Mouse (Mus musculus): ENCODE measurements around the gene Pilrb1. TPM values are rescaled to one million over a fixed set of nuclear protein-coding genes. Genes with fewer than 3 reads are reported as not detected.
"Not testable (repeated sequence)": the region's sequence is repeated elsewhere in the genome, so short reads cannot be mapped to it uniquely, and the experiment has no call there.

Gene Pilrb1
- total and polyA plus RNA-seq, 2 experiments = 5.1 to 6.1 TPM

GRCm38 (mm10) chr5:137882922-137883321 lies 25.0 kb upstream of the Pilrb1 start:
- 73% methylated on average over 4 of the region's 4 CpGs for WGBS
- Histone ChIP-seq H3K4me1 (ENCODE audit: control insufficient read depth, insufficient read depth, low read length) (no peaks in the 10 kb centered on the region), H3K79me2 (ENCODE audit: control insufficient read depth, insufficient read depth, low read length) (no peaks in the 10 kb centered on the region), H3K36me3 (ENCODE audit: control insufficient read depth, insufficient read depth, low read length) (no peaks in the 10 kb centered on the region), H3K9ac (ENCODE audit: low read depth, low read length) (no peak overlapping the region), H3K27me3 (ENCODE audit: control insufficient read depth, insufficient read depth, low read length) (no peaks in the 10 kb centered on the region), H3K4me3 (ENCODE audit: insufficient read depth, low read depth, low read length) (no peak overlapping the region), H3K27ac (replicated peaks; ENCODE audit: insufficient read depth, low read depth, low read length) (no peak overlapping the region)
- peak; percentile 38 for DNase-seq (ENCODE audit: extremely low read depth, low read depth, low spot score)
- no peak for TF ChIP-seq POLR2A (IDR thresholded peaks at IDR 0.05; ENCODE audit: extremely low read depth, insufficient read depth, low read length)
- no peak for TF ChIP-seq CTCF (IDR thresholded peaks at IDR 0.05; ENCODE audit: low read depth, low read length)

GRCm38 (mm10) chr5:137877860-137878259 lies 20.0 kb upstream of the Pilrb1 start:
- no peak for TF ChIP-seq POLR2A (IDR thresholded peaks at IDR 0.05; ENCODE audit: extremely low read depth, insufficient read depth, low read length)
- TF ChIP-seq CTCF (IDR thresholded peaks at IDR 0.05; ENCODE audit: low read depth, low read length) = peak; percentile 55; the same call in 1 of the 2 replicates
- no peaks in the 10 kb centered on the region for H3K79me2 ChIP-seq (ENCODE audit: control insufficient read depth, insufficient read depth, low read length)
- H3K4me3 ChIP-seq (ENCODE audit: insufficient read depth, low read depth, low read length) = no peak overlapping the region
- H3K9ac ChIP-seq (ENCODE audit: low read depth, low read length) = no peak overlapping the region
- WGBS = 65% methylated on average over 2 of the region's 2 CpGs
- no peaks in the 10 kb centered on the region for H3K4me1 ChIP-seq (ENCODE audit: control insufficient read depth, insufficient read depth, low read length)
- no peaks in the 10 kb centered on the region for H3K36me3 ChIP-seq (ENCODE audit: control insufficient read depth, insufficient read depth, low read length)
- H3K27ac ChIP-seq (replicated peaks; ENCODE audit: insufficient read depth, low read depth, low read length) = no peak overlapping the region
- no peaks in the 10 kb centered on the region for H3K27me3 ChIP-seq (ENCODE audit: control insufficient read depth, insufficient read depth, low read length)
- DNase-seq (ENCODE audit: extremely low read depth, low read depth, low spot score) = no peak

- Histone ChIP-seq H3K4me3 (ENCODE audit: insufficient read depth, low read depth, low read length) (no peak overlapping the region), H3K79me2 (ENCODE audit: control insufficient read depth, insufficient read depth, low read length) (no peaks in the 10 kb centered on the region), H3K27me3 (ENCODE audit: control insufficient read depth, insufficient read depth, low read length) (no peaks in the 10 kb centered on the region), H3K9ac (ENCODE audit: low read depth, low read length) (no peak overlapping the region), H3K4me1 (ENCODE audit: control insufficient read depth, insufficient read depth, low read length) (no peaks in the 10 kb centered on the region), H3K36me3 (ENCODE audit: control insufficient read depth, insufficient read depth, low read length) (no peaks in the 10 kb centered on the region), H3K27ac (replicated peaks; ENCODE audit: insufficient read depth, low read depth, low read length) (no peak overlapping the region)
- WGBS = 91% methylated on average over 2 of the region's 2 CpGs
- no peak for TF ChIP-seq POLR2A (IDR thresholded peaks at IDR 0.05; ENCODE audit: extremely low read depth, insufficient read depth, low read length)
- TF ChIP-seq CTCF (IDR thresholded peaks at IDR 0.05; ENCODE audit: low read depth, low read length) = no peak
- no peak for DNase-seq (ENCODE audit: extremely low read depth, low read depth, low spot score)
Observed at GRCm38 (mm10) chr5:137875054-137875453, 17.1 kb upstream of the Pilrb1 start.

GRCm38 (mm10) chr5:137872381-137872702 lies 14.4 kb upstream of the Pilrb1 start:
- not testable (repeated sequence) for H3K36me3 ChIP-seq (ENCODE audit: control insufficient read depth, insufficient read depth, low read length); H3K27ac ChIP-seq (replicated peaks; ENCODE audit: insufficient read depth, low read depth, low read length)
- WGBS = 19% methylated on average over 1 of the region's 1 CpGs

GRCm38 (mm10) chr5:137871644-137872380 lies 13.9 kb upstream of the Pilrb1 start, which contains the start of gene Pilrb2:
Pilrb2 (minus strand) TSS chr5:137871815.
- Histone ChIP-seq H3K4me3 (ENCODE audit: insufficient read depth, low read depth, low read length) (peak within 1 kb of the TSS; percentile 2; the same call in 1 of the 2 replicates), H3K9ac (ENCODE audit: low read depth, low read length) (0 out of 2 replicates have a peak within 1 kb of the TSS, but pooled peaks have one; percentile 38)
- not testable (repeated sequence) for H3K27me3 ChIP-seq (ENCODE audit: control insufficient read depth, insufficient read depth, low read length); H3K4me1 ChIP-seq (ENCODE audit: control insufficient read depth, insufficient read depth, low read length); H3K79me2 ChIP-seq (ENCODE audit: control insufficient read depth, insufficient read depth, low read length); H3K27ac ChIP-seq (replicated peaks; ENCODE audit: insufficient read depth, low read depth, low read length); H3K36me3 ChIP-seq (ENCODE audit: control insufficient read depth, insufficient read depth, low read length); DNase-seq (ENCODE audit: extremely low read depth, low read depth, low spot score)
- 74% methylated on average over 3 of the region's 3 CpGs for WGBS

More at GRCm38 (mm10) chr5:137872381-137872702, 14.4 kb upstream of the Pilrb1 start:
- not testable (repeated sequence) for H3K9ac ChIP-seq (ENCODE audit: low read depth, low read length); H3K27me3 ChIP-seq (ENCODE audit: control insufficient read depth, insufficient read depth, low read length); H3K4me3 ChIP-seq (ENCODE audit: insufficient read depth, low read depth, low read length); H3K4me1 ChIP-seq (ENCODE audit: control insufficient read depth, insufficient read depth, low read length); H3K79me2 ChIP-seq (ENCODE audit: control insufficient read depth, insufficient read depth, low read length); DNase-seq (ENCODE audit: extremely low read depth, low read depth, low spot score)

GRCm38 (mm10) chr5:137868600-137868999 lies 10.7 kb upstream of the Pilrb1 start:
- not testable (repeated sequence) for H3K4me1 ChIP-seq (ENCODE audit: control insufficient read depth, insufficient read depth, low read length); H3K36me3 ChIP-seq (ENCODE audit: control insufficient read depth, insufficient read depth, low read length); H3K27ac ChIP-seq (replicated peaks; ENCODE audit: insufficient read depth, low read depth, low read length); H3K9ac ChIP-seq (ENCODE audit: low read depth, low read length); DNase-seq (ENCODE audit: extremely low read depth, low read depth, low spot score); H3K4me3 ChIP-seq (ENCODE audit: insufficient read depth, low read depth, low read length); H3K79me2 ChIP-seq (ENCODE audit: control insufficient read depth, insufficient read depth, low read length); H3K27me3 ChIP-seq (ENCODE audit: control insufficient read depth, insufficient read depth, low read length)
- WGBS = 86% methylated on average over 2 of the region's 2 CpGs

- WGBS = 95% methylated on average over 1 of the region's 1 CpGs
- H3K27ac ChIP-seq (replicated peaks; ENCODE audit: insufficient read depth, low read depth, low read length); DNase-seq (ENCODE audit: extremely low read depth, low read depth, low spot score); H3K4me3 ChIP-seq (ENCODE audit: insufficient read depth, low read depth, low read length); H3K36me3 ChIP-seq (ENCODE audit: control insufficient read depth, insufficient read depth, low read length); H3K9ac ChIP-seq (ENCODE audit: low read depth, low read length); H3K4me1 ChIP-seq (ENCODE audit: control insufficient read depth, insufficient read depth, low read length); H3K27me3 ChIP-seq (ENCODE audit: control insufficient read depth, insufficient read depth, low read length); H3K79me2 ChIP-seq (ENCODE audit: control insufficient read depth, insufficient read depth, low read length): not testable (repeated sequence)
Observed at GRCm38 (mm10) chr5:137864008-137864407, 6.1 kb upstream of the Pilrb1 start.

- not testable (repeated sequence) for H3K4me1 ChIP-seq (ENCODE audit: control insufficient read depth, insufficient read depth, low read length); DNase-seq (ENCODE audit: extremely low read depth, low read depth, low spot score); H3K27me3 ChIP-seq (ENCODE audit: control insufficient read depth, insufficient read depth, low read length); H3K36me3 ChIP-seq (ENCODE audit: control insufficient read depth, insufficient read depth, low read length); H3K9ac ChIP-seq (ENCODE audit: low read depth, low read length); H3K4me3 ChIP-seq (ENCODE audit: insufficient read depth, low read depth, low read length); H3K79me2 ChIP-seq (ENCODE audit: control insufficient read depth, insufficient read depth, low read length)
- 70% methylated on average over 5 of the region's 5 CpGs for WGBS
- H3K27ac ChIP-seq (replicated peaks; ENCODE audit: insufficient read depth, low read depth, low read length) = peak overlapping the region; percentile 43; the same call in 1 of the 2 replicates
Observed at GRCm38 (mm10) chr5:137856870-137857269, 1.0 kb downstream of the Pilrb1 start.

- H3K4me3 ChIP-seq (ENCODE audit: insufficient read depth, low read depth, low read length); H3K27me3 ChIP-seq (ENCODE audit: control insufficient read depth, insufficient read depth, low read length); H3K36me3 ChIP-seq (ENCODE audit: control insufficient read depth, insufficient read depth, low read length); H3K4me1 ChIP-seq (ENCODE audit: control insufficient read depth, insufficient read depth, low read length); DNase-seq (ENCODE audit: extremely low read depth, low read depth, low spot score); H3K9ac ChIP-seq (ENCODE audit: low read depth, low read length); H3K79me2 ChIP-seq (ENCODE audit: control insufficient read depth, insufficient read depth, low read length); H3K27ac ChIP-seq (replicated peaks; ENCODE audit: insufficient read depth, low read depth, low read length): not testable (repeated sequence)
- WGBS = 86% methylated on average over 3 of the region's 3 CpGs
Observed at GRCm38 (mm10) chr5:137854907-137855306, 3.0 kb downstream of the Pilrb1 start.

All from liver, adult 2 months (tissue).